Mouse (Mus musculus) Muller cell, postnatal 12 days (primary cell): ENCODE results near the gene Cdc42bpg.
A peak's percentile ranks its signal among the peaks of the same experiment; 100 is the strongest.
"Not testable (repeated sequence)": the region's sequence is repeated elsewhere in the genome, so short reads cannot be mapped to it uniquely, and the experiment has no call there.

Source experiments
- DNase-seq: peaks from one replicate; pipeline ENCODE4 v3.0.0-alpha.2; 2015; ENCODE audit errors: inconsistent ontology term

Cdc42bpg gene

GRCm38 (mm10) chr19:6276426-6277421 lies 29.5 kb upstream of the Cdc42bpg start, which contains the start of gene Ehd1:
Ehd1 (plus strand) TSS chr19:6276725.
- peak; percentile 99 for DNase-seq

- peak; percentile 95 for DNase-seq
Measured at GRCm38 (mm10) chr19:6277661-6278438, 28.4 kb upstream of the Cdc42bpg start.

- no peak for DNase-seq
Measured at GRCm38 (mm10) chr19:6278439-6279073, 27.7 kb upstream of the Cdc42bpg start.

GRCm38 (mm10) chr19:6279481-6280144 lies 26.6 kb upstream of the Cdc42bpg start:
- DNase-seq = no peak

GRCm38 (mm10) chr19:6280554-6280953 lies 25.7 kb upstream of the Cdc42bpg start:
- DNase-seq = no peak

- DNase-seq = no peak
Measured at GRCm38 (mm10) chr19:6281122-6282020, 24.9 kb upstream of the Cdc42bpg start.

GRCm38 (mm10) chr19:6283001-6283400 lies 23.3 kb upstream of the Cdc42bpg start:
- DNase-seq = no peak

GRCm38 (mm10) chr19:6284502-6284901 lies 21.8 kb upstream of the Cdc42bpg start:
- no peak for DNase-seq

- DNase-seq = no peak
Measured at GRCm38 (mm10) chr19:6285226-6285625, 21.0 kb upstream of the Cdc42bpg start.

GRCm38 (mm10) chr19:6285632-6286433 lies 20.4 kb upstream of the Cdc42bpg start:
- no peak for DNase-seq

GRCm38 (mm10) chr19:6286434-6287401 lies 19.5 kb upstream of the Cdc42bpg start:
- no peak for DNase-seq

- no peak for DNase-seq
Measured at GRCm38 (mm10) chr19:6288236-6288894, 17.9 kb upstream of the Cdc42bpg start.

- DNase-seq = no peak
Measured at GRCm38 (mm10) chr19:6289696-6290238, 16.5 kb upstream of the Cdc42bpg start.

- not testable (repeated sequence) for DNase-seq
Measured at GRCm38 (mm10) chr19:6290720-6291116, 15.5 kb upstream of the Cdc42bpg start.

GRCm38 (mm10) chr19:6291117-6291781 lies 15.0 kb upstream of the Cdc42bpg start:
- no peak for DNase-seq

GRCm38 (mm10) chr19:6292262-6292661 lies 14.0 kb upstream of the Cdc42bpg start:
- no peak for DNase-seq

GRCm38 (mm10) chr19:6294301-6294700 lies 12.0 kb upstream of the Cdc42bpg start:
- no peak for DNase-seq
